Mouse (Mus musculus) myocyte (in vitro differentiated cells): ENCODE measurements at regions not wholly inside any gene's neighbourhood (a gene's known extent, or its start where the extent isn't known, plus 50 kb on each side); places are given as distances from the start of the nearest gene placed in this dataset.

Experiments
- H3K27me3 ChIP-seq: one replicate; pipeline ENCODE4 v1.6.1; 2011; ENCODE audit not compliant: control insufficient read depth, insufficient read depth, insufficient read length
- H3K36me3 ChIP-seq: one replicate; pipeline ENCODE4 v1.6.1; 2011; ENCODE audit not compliant: control insufficient read depth, insufficient read depth
- H3K4me2 ChIP-seq: one replicate; pipeline ENCODE4 v1.6.1; 2011; ENCODE audit warnings: low read depth, control low read depth
- H3K4me3 ChIP-seq: one replicate; pipeline ENCODE4 v1.5.1; 2011; ENCODE audit warnings: mild to moderate bottlenecking, control low read depth, moderate library complexity
- H3K79me2 ChIP-seq: one replicate; pipeline ENCODE4 v1.6.1; 2011; ENCODE audit not compliant: control insufficient read depth, insufficient read depth
- H3ac ChIP-seq: one replicate; pipeline ENCODE4 v1.6.1; 2011; ENCODE audit not compliant: control insufficient read depth, insufficient read length
- CEBPB ChIP-seq: IDR thresholded peaks from 2 replicates; pipeline ENCODE4 v1.6.1; 2011; ENCODE audit warnings: mild to moderate bottlenecking, moderate library complexity; ENCODE audit not compliant: poor library complexity, insufficient read depth, severe bottlenecking
- E2F4 ChIP-seq: IDR thresholded peaks from one replicate; pipeline ENCODE4 v1.6.1; 2011; ENCODE audit warnings: mild to moderate bottlenecking, control low read depth, moderate library complexity; ENCODE audit not compliant: insufficient read depth
- MAX ChIP-seq: IDR thresholded peaks from one replicate; pipeline ENCODE4 v1.6.1; 2011; ENCODE audit warnings: low read depth, mild to moderate bottlenecking, control low read depth
- MYOD1 ChIP-seq, 3 experiments: IDR thresholded peaks; one replicate each; pipeline ENCODE4 v1.6.1; 2011; ENCODE audit warnings: control low read depth in 2 of 3, low read depth in 2 of 3, mild to moderate bottlenecking in 2 of 3, moderate library complexity in 1 of 3; ENCODE audit not compliant: insufficient read length in 2 of 3, control insufficient read depth in 1 of 3
- MYOG ChIP-seq, 3 experiments: IDR thresholded peaks; one replicate each; pipeline ENCODE4 v1.6.1; 2011; ENCODE audit warnings: control low read depth in 2 of 3, low read depth in 2 of 3, mild to moderate bottlenecking in 2 of 3; ENCODE audit not compliant: insufficient read length in 2 of 3, control insufficient read depth in 1 of 3, insufficient read depth in 1 of 3
- POLR2A ChIP-seq: IDR thresholded peaks from one replicate; pipeline ENCODE4 v1.6.1; 2011; ENCODE audit warnings: low read depth, mild to moderate bottlenecking, control low read depth, moderate library complexity; ENCODE audit not compliant: insufficient read length
- POLR2AphosphoS2 ChIP-seq: IDR thresholded peaks from one replicate; pipeline ENCODE4 v1.6.1; 2011; ENCODE audit warnings: low read depth, control low read depth; ENCODE audit not compliant: insufficient read length
- REST ChIP-seq: IDR thresholded peaks from one replicate; pipeline ENCODE4 v1.6.1; 2011; ENCODE audit warnings: mild to moderate bottlenecking, control low read depth, moderate library complexity; ENCODE audit not compliant: insufficient read depth, insufficient read length
- SRF ChIP-seq: IDR thresholded peaks from one replicate; pipeline ENCODE4 v1.6.1; 2011; ENCODE audit warnings: low read depth; ENCODE audit not compliant: control insufficient read depth, insufficient read length
- TCF12 ChIP-seq: IDR thresholded peaks from one replicate; pipeline ENCODE4 v1.6.1; 2011; ENCODE audit warnings: mild to moderate bottlenecking, control low read depth; ENCODE audit not compliant: poor library complexity, insufficient read depth, severe bottlenecking
- TCF3 ChIP-seq: IDR thresholded peaks from one replicate; pipeline ENCODE4 v1.6.1; 2011; ENCODE audit warnings: low read depth, control low read depth; ENCODE audit not compliant: insufficient read length
- USF1 ChIP-seq: IDR thresholded peaks from one replicate; pipeline ENCODE4 v1.6.1; 2011; ENCODE audit warnings: low read depth, mild to moderate bottlenecking, control low read depth, moderate library complexity

GRCm38 (mm10) chr9:62181182-62181830, 58.9 kb upstream of the Glce start:
- Histone ChIP-seq H3K4me2 (no peak overlapping the region), H3K27me3 (peaks cover 41% of the 10 kb centered on the region), H3K79me2 (no peaks in the 10 kb centered on the region), H3ac (no peak overlapping the region), H3K36me3 (no peaks in the 10 kb centered on the region), H3K4me3 (no peak overlapping the region)
- TF ChIP-seq MYOD1 (IDR thresholded peaks at IDR 0.05; ENCODE audit: control insufficient read depth in 1 of 3, insufficient read length in 2 of 3, low read depth in 2 of 3) (no peak), POLR2A (no peak), MAX (no peak), MYOG (IDR thresholded peaks at IDR 0.05; ENCODE audit: control insufficient read depth in 1 of 3, insufficient read depth in 1 of 3, insufficient read length in 2 of 3, low read depth in 2 of 3) (no peak), POLR2AphosphoS2 (no peak), TCF12 (no peak), TCF3 (no peak), USF1 (no peak), E2F4 (no peak)

- Histone ChIP-seq H3ac (no peak overlapping the region), H3K4me3 (no peak overlapping the region), H3K27me3 (peaks cover 40% of the 10 kb centered on the region), H3K79me2 (no peaks in the 10 kb centered on the region), H3K4me2 (no peak overlapping the region), H3K36me3 (no peaks in the 10 kb centered on the region)
- no peak for TF ChIP-seq MYOD1 (IDR thresholded peaks at IDR 0.05; ENCODE audit: control insufficient read depth in 1 of 3, insufficient read length in 2 of 3, low read depth in 2 of 3)
- TF ChIP-seq SRF: no peak
- no peak for TF ChIP-seq CEBPB
- no peak for TF ChIP-seq TCF12
- no peak for TF ChIP-seq POLR2A
- no peak for TF ChIP-seq REST
- no peak for TF ChIP-seq E2F4
- TF ChIP-seq MAX: no peak
- TF ChIP-seq MYOG (IDR thresholded peaks at IDR 0.05; ENCODE audit: control insufficient read depth in 1 of 3, insufficient read depth in 1 of 3, insufficient read length in 2 of 3, low read depth in 2 of 3): no peak
- TF ChIP-seq USF1: no peak
- TF ChIP-seq TCF3: no peak
- no peak for TF ChIP-seq POLR2AphosphoS2
Measured at GRCm38 (mm10) chr9:62180456-62181181, 58.2 kb upstream of the Glce start.

- H3K4me3 ChIP-seq: no peak overlapping the region
- no peak overlapping the region for H3ac ChIP-seq
- H3K27me3 ChIP-seq: peaks cover 5% of the 10 kb centered on the region
- H3K79me2 ChIP-seq: no peaks in the 10 kb centered on the region
- TF ChIP-seq TCF12 (no peak), SRF (no peak), POLR2AphosphoS2 (no peak), MYOD1 (IDR thresholded peaks at IDR 0.05; ENCODE audit: control insufficient read depth in 1 of 3, insufficient read length in 2 of 3, low read depth in 2 of 3) (no peak), CEBPB (no peak), USF1 (no peak), POLR2A (no peak), TCF3 (no peak), REST (no peak), MYOG (IDR thresholded peaks at IDR 0.05; ENCODE audit: control insufficient read depth in 1 of 3, insufficient read depth in 1 of 3, insufficient read length in 2 of 3, low read depth in 2 of 3) (no peak), E2F4 (no peak), MAX (no peak)
- no peak overlapping the region for H3K4me2 ChIP-seq
- no peaks in the 10 kb centered on the region for H3K36me3 ChIP-seq
Measured at GRCm38 (mm10) chr9:62174651-62175050, 52.2 kb upstream of the Glce start.
